Mouse (Mus musculus) liver, adult 2 months (tissue): ENCODE measurements at regions not wholly inside any gene's neighbourhood (a gene's known extent, or its start where the extent isn't known, plus 50 kb on each side); places are given as distances from the start of the nearest gene placed in this dataset.

Experiments
- CTCF ChIP-seq: fragments of 200-500 bp; IDR thresholded peaks from 2 replicates; pipeline ENCODE4 v1.5.1; 2011; ENCODE audit warnings: low read depth, low read length, control low read depth
- POLR2A ChIP-seq: fragments of 200-500 bp; IDR thresholded peaks from 2 replicates; pipeline ENCODE4 v1.6.1; 2011; ENCODE audit warnings: low read length, control low read depth; ENCODE audit not compliant: insufficient read depth; ENCODE audit errors: extremely low read depth

DNA sequence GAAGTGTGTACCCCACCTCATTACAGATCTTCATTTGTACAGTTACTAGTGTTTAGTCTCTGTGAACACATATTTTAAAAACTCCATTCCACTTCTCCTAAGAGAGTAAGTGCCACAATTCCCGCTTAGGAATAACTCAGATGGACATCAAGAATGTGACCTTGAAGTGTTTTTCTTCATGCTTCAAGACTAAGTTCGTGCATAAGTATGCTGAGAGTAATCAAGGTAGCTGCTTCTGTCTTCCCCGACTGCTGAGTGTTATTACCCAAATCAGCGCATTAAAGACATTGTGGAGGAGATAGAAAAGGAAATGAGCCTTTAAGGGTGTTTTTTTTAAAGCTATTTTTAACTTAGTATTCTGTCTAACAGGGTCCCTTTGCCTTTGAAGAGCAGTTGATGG is 565.1 kb upstream of the C030005K15Rik start:
- TF ChIP-seq CTCF (no peak), POLR2A (no peak)
